ENCODE assay signal across 27 mouse cellular contexts in genomic region chr5:112659295-112659694, GRCm38 (mm10).
DNase-seq lines count a peak whose midpoint lies in the region; ATAC-seq and TF ChIP-seq lines count a peak whose summit lies in the region.
"Had no signal": no experiment of that assay in that cellular context is flagged by ENCODE, and none has a peak within 500 bp of the region (broad histone marks: within the 10 kb centered on the region; RNA-seq: fewer than 3 reads in every experiment).

No protein-coding gene starts in this region.

- no peak overlapping the region for H3K4me2 ChIP-seq in forebrain, embryonic 12.5 days
- H3K4me2 ChIP-seq in forebrain, postnatal 0 days (ENCODE audit: low read depth), result no peak overlapping the region
- H3K4me2 ChIP-seq: embryonic facial prominence, embryonic 12.5 days; embryonic facial prominence, embryonic 15.5 days; forebrain, embryonic 13.5 days; heart, embryonic 12.5 days; heart, embryonic 15.5 days; hindbrain, embryonic 13.5 days; intestine, embryonic 15.5 days had no signal

- 0 out of 2 replicates have a peak overlapping the region, but pooled peaks have one; percentile 57 for H3K27ac ChIP-seq in forebrain, embryonic 12.5 days
- no peak overlapping the region for H3K27ac ChIP-seq in forebrain, postnatal 0 days (ENCODE audit: low read depth, low read length)
- H3K27ac ChIP-seq: embryonic facial prominence, embryonic 12.5 days; embryonic facial prominence, embryonic 15.5 days; heart, embryonic 15.5 days; hindbrain, embryonic 13.5 days; intestine, embryonic 15.5 days had no signal

- WGBS in forebrain, embryonic 12.5 days, result 66% methylated on average over 4 of the region's 4 CpGs
- WGBS in forebrain, postnatal 0 days, result 76% methylated on average over 4 of the region's 4 CpGs

- 0 out of 2 replicates have a peak, but pooled peaks cover 3% of the 10 kb centered on the region for H3K27me3 ChIP-seq in forebrain, embryonic 12.5 days
- no peaks in the 10 kb centered on the region for H3K27me3 ChIP-seq in forebrain, postnatal 0 days (ENCODE audit: insufficient read depth, low read length)
- H3K27me3 ChIP-seq: forebrain, embryonic 13.5 days had no signal

- H3K9me3 ChIP-seq in forebrain, embryonic 12.5 days, result no peaks in the 10 kb centered on the region
- H3K9me3 ChIP-seq in forebrain, postnatal 0 days (ENCODE audit: low read length), result no peaks in the 10 kb centered on the region
- H3K9me3 ChIP-seq: embryonic facial prominence, embryonic 12.5 days; embryonic facial prominence, embryonic 15.5 days; forebrain, embryonic 13.5 days; heart, embryonic 15.5 days; hindbrain, embryonic 13.5 days; intestine, embryonic 15.5 days had no signal

- H3K36me3 ChIP-seq in forebrain, embryonic 12.5 days (replicated peaks), result no peaks in the 10 kb centered on the region
- no peaks in the 10 kb centered on the region for H3K36me3 ChIP-seq in forebrain, postnatal 0 days (ENCODE audit: insufficient read depth)
- H3K36me3 ChIP-seq: embryonic facial prominence, embryonic 12.5 days; embryonic facial prominence, embryonic 15.5 days; heart, embryonic 12.5 days; heart, embryonic 15.5 days; hindbrain, embryonic 13.5 days; intestine, embryonic 15.5 days had no signal

- H3K9ac ChIP-seq in forebrain, embryonic 12.5 days, result no peak overlapping the region
- H3K9ac ChIP-seq in forebrain, postnatal 0 days, result no peak overlapping the region
- H3K9ac ChIP-seq: embryonic facial prominence, embryonic 12.5 days; embryonic facial prominence, embryonic 15.5 days; forebrain, embryonic 13.5 days; heart, embryonic 12.5 days; heart, embryonic 15.5 days; hindbrain, embryonic 13.5 days; intestine, embryonic 15.5 days had no signal

- DNase-seq in forebrain, postnatal 0 days, result no peak
- peak; percentile 53 for DNase-seq in embryo, embryonic 10.5 days (ENCODE audit: low spot score)
- DNase-seq in embryo, embryonic 9.5 days (ENCODE audit: extremely low spot score), result peak; percentile 63
- no peak for DNase-seq in kidney, adult 11 months
- DNase-seq in MN1 (ENCODE audit: low spot score), result no peak
- DNase-seq: adrenal gland, adult 8-10 months; adrenal gland, postnatal 25 days; cerebellum, adult 11-12 months; cerebellum, adult 8-10 months; cerebellum, postnatal 10 days; cerebellum, postnatal 36 days; gastrocnemius, postnatal 25 days; heart, adult 18-20 months; heart, postnatal 10 days; heart, postnatal 4 days; kidney, adult 18-20 months had no signal

- H3K4me3 ChIP-seq in forebrain, embryonic 12.5 days (replicated peaks), result no peak overlapping the region
- no peak overlapping the region for H3K4me3 ChIP-seq in forebrain, postnatal 0 days (ENCODE audit: low read depth, low read length)
- H3K4me3 ChIP-seq: embryonic facial prominence, embryonic 12.5 days; embryonic facial prominence, embryonic 15.5 days; forebrain, embryonic 13.5 days; heart, embryonic 12.5 days; heart, embryonic 15.5 days; hindbrain, embryonic 13.5 days; intestine, embryonic 15.5 days had no signal

- no peak for ATAC-seq in forebrain, embryonic 12.5 days (ENCODE audit: low FRiP score)
- no peak for ATAC-seq in forebrain, postnatal 0 days
- ATAC-seq: activated CD4-positive, CD25-positive, alpha-beta regulatory T cell, adult 4 months; CD4-positive, CD25-positive, alpha-beta regulatory T cell, adult 4 months; forebrain, embryonic 13.5 days; hindbrain, embryonic 16.5 days; intestine, embryonic 15.5 days had no signal

- H3K4me1 ChIP-seq in forebrain, embryonic 12.5 days, result peaks cover 58% of the 10 kb centered on the region
- H3K4me1 ChIP-seq in forebrain, postnatal 0 days (ENCODE audit: insufficient read depth), result peaks cover 16% of the 10 kb centered on the region
- H3K4me1 ChIP-seq: heart, embryonic 15.5 days; intestine, embryonic 15.5 days had no signal

- no peak for TF ChIP-seq CTCF in forebrain, postnatal 0 days (IDR thresholded peaks at IDR 0.05; ENCODE audit: low read depth)

Comparison
In these comparisons a context has a peak if more than half of its experiments do, and no peak if none do; other contexts are left out.
1. DNase-seq: peak in embryo, embryonic 10.5 days (single experiment) and embryo, embryonic 9.5 days (single experiment); none in forebrain, postnatal 0 days (single experiment), kidney, adult 11 months (single experiment) and MN1 (single experiment).